In genomic region chr6:115908421-115908982, GRCm38 (mm10) we compare ENCODE assay signal across 13 mouse cellular contexts. TPM values are rescaled to one million over a fixed set of nuclear protein-coding genes. Genes with fewer than 3 reads are reported as not detected.
DNase-seq lines count a peak whose midpoint lies in the region; ATAC-seq and TF ChIP-seq lines count a peak whose summit lies in the region.
"Had no signal": no experiment of that assay in that cellular context is flagged by ENCODE, and none has a peak within 500 bp of the region (broad histone marks: within the 10 kb centered on the region; RNA-seq: fewer than 3 reads in every experiment).

No protein-coding gene starts in this region.

- H3K27me3 ChIP-seq in heart, embryonic 15.5 days, result no peaks in the 10 kb centered on the region
- H3K27me3 ChIP-seq in CH12.LX (replicated peaks), result no peaks in the 10 kb centered on the region
- H3K27me3 ChIP-seq in liver, embryonic 14.5 days (ENCODE audit: control insufficient read depth, insufficient read depth, low read length), result no peaks in the 10 kb centered on the region

- peak; percentile 64 to 86 for DNase-seq in adrenal gland, adult (ENCODE audit: inconsistent age in 2 of 2, low spot score in 1 of 2)
- DNase-seq in adrenal gland, postnatal 4 days (ENCODE audit: low spot score in 2 of 2), result no peak
- no peak for DNase-seq in heart, postnatal 10 days
- peak; percentile 45 for DNase-seq in CH12.LX (ENCODE audit: extremely low read depth)
- DNase-seq in liver, embryonic 14.5 days (ENCODE audit: low read depth in 3 of 3, low spot score in 3 of 3), result peak in 1 of 3 experiments; percentile 16
- DNase-seq in MN1 (ENCODE audit: low spot score), result no peak
- DNase-seq in right cerebral cortex, postnatal 10 days (ENCODE audit: low spot score in 2 of 2), result no peak
- DNase-seq: left cerebral cortex, postnatal 4 days had no signal

- in situ Hi-C loops in CH12.LX (cut with MboI; ENCODE audit: low pct_ligation_motif_present, low pct_unique_long_range_greater_than_20kb, low sequenced_read_pairs), result loop anchor here (5.0 kb wide), 1 partner anchor 34 kb away; the partner anchor contains the start of gene H1foo

- no peak for TF ChIP-seq CTCF in CH12.LX (conservative IDR thresholded peaks at IDR 0.05 in 1 of 2, IDR thresholded peaks at IDR 0.05 in 1 of 2; ENCODE audit: low read depth in 2 of 2, low read length in 2 of 2)
- no peak for TF ChIP-seq CTCF in liver, embryonic 14.5 days (IDR thresholded peaks at IDR 0.05; ENCODE audit: low read depth)

- no peak for TF ChIP-seq RAD21 in CH12.LX (IDR thresholded peaks at IDR 0.05; ENCODE audit: low read depth, low read length)

- no peak overlapping the region for H3K9ac ChIP-seq in heart, embryonic 15.5 days
- 0 out of 2 replicates have a peak overlapping the region, but pooled peaks have one; percentile 5 for H3K9ac ChIP-seq in CH12.LX (ENCODE audit: insufficient read depth, low read depth)
- H3K9ac ChIP-seq in liver, embryonic 14.5 days (replicated peaks), result no peak overlapping the region

- dilution Hi-C loops in CH12.LX (cut with MboI; ENCODE audit: extremely low pct_ligation_motif_present, extremely low pct_unique_long_range_greater_than_20kb, low sequenced_read_pairs), result no loop called here

- no peaks in the 10 kb centered on the region for H3K36me3 ChIP-seq in heart, embryonic 15.5 days
- peaks cover 2 to 15% of the 10 kb centered on the region in 2 experiments for H3K36me3 ChIP-seq in CH12.LX (replicated peaks in 1 of 2; ENCODE audit: control insufficient read depth in 1 of 2, insufficient read depth in 1 of 2, low read length in 1 of 2)
- no peaks in the 10 kb centered on the region for H3K36me3 ChIP-seq in liver, embryonic 14.5 days (replicated peaks; ENCODE audit: control insufficient read depth, insufficient read depth, low read depth)

- H3K4me3 ChIP-seq in heart, embryonic 15.5 days, result no peak overlapping the region
- no peak overlapping the region for H3K4me3 ChIP-seq in CH12.LX (replicated peaks in 1 of 3; ENCODE audit: low read depth in 2 of 3, low read length in 2 of 3, poor library complexity in 1 of 3)
- H3K4me3 ChIP-seq in liver, embryonic 14.5 days (ENCODE audit: insufficient read depth in 1 of 2, low read depth in 2 of 2, low read length in 2 of 2), result no peak overlapping the region
- H3K4me3 ChIP-seq: layer of hippocampus, adult 2 months had no signal

- no peaks in the 10 kb centered on the region for H3K79me2 ChIP-seq in CH12.LX (replicated peaks; ENCODE audit: control insufficient read depth, extremely low read depth, insufficient read depth, poor library complexity, severe bottlenecking)

- H3K4me2 ChIP-seq in heart, embryonic 15.5 days, result no peak overlapping the region
- peak overlapping the region; percentile 37; the same call in 1 of the 2 replicates for H3K4me2 ChIP-seq in CH12.LX (ENCODE audit: insufficient read depth, low read depth, poor library complexity, severe bottlenecking)
- no peak overlapping the region for H3K4me2 ChIP-seq in liver, embryonic 14.5 days (ENCODE audit: low read depth)

- H3K4me1 ChIP-seq in heart, embryonic 15.5 days (replicated peaks), result peaks cover 44% of the 10 kb centered on the region
- H3K4me1 ChIP-seq in CH12.LX (ENCODE audit: control insufficient read depth in 1 of 2, insufficient read depth in 2 of 2), result peaks cover 59 to 96% of the 10 kb centered on the region in 2 experiments
- peaks cover 9 to 20% of the 10 kb centered on the region in 2 experiments; a peak in 3 of 4 replicates for H3K4me1 ChIP-seq in liver, embryonic 14.5 days (replicated peaks; ENCODE audit: control insufficient read depth in 2 of 2, insufficient read depth in 2 of 2, low read length in 1 of 2)

- TF ChIP-seq POLR2A in CH12.LX (IDR thresholded peaks at IDR 0.05; ENCODE audit: low read depth, low read length), result peak; percentile 9

- WGBS in heart, embryonic 15.5 days, result 32% methylated on average over 6 of the region's 6 CpGs
- WGBS in liver, embryonic 14.5 days (ENCODE audit: insufficient replicate concordance), result 11% methylated on average over 6 of the region's 6 CpGs

- intact Hi-C loops in heart, postnatal 10 days (cut with DNase I), result no loop called here

- no peak for ATAC-seq in heart, embryonic 15.5 days (replicated peaks; ENCODE audit: insufficient number of reproducible peaks, insufficient read depth, low FRiP score, low read depth)
- ATAC-seq in liver, embryonic 14.5 days (ENCODE audit: insufficient read depth), result peak; percentile 27; the same call in 1 of the 2 replicates

- peak overlapping the region; percentile 41; the same call in 1 of the 2 replicates for H3K27ac ChIP-seq in heart, embryonic 15.5 days
- peak overlapping the region; percentile 88 for H3K27ac ChIP-seq in CH12.LX (ENCODE audit: insufficient read depth, low read depth)
- no peak overlapping the region for H3K27ac ChIP-seq in liver, embryonic 14.5 days
- H3K27ac ChIP-seq: layer of hippocampus, adult 2 months had no signal

- no peaks in the 10 kb centered on the region for H3K9me3 ChIP-seq in heart, embryonic 15.5 days (replicated peaks)
- H3K9me3 ChIP-seq in CH12.LX (replicated peaks; ENCODE audit: low read length), result no peaks in the 10 kb centered on the region
- H3K9me3 ChIP-seq in liver, embryonic 14.5 days (ENCODE audit: control insufficient read depth, low read length), result no peaks in the 10 kb centered on the region

- no peak for TF ChIP-seq EP300 in CH12.LX (IDR thresholded peaks at IDR 0.05; ENCODE audit: low read length)
- no peak for TF ChIP-seq EP300 in liver, embryonic 14.5 days (IDR thresholded peaks at IDR 0.05; ENCODE audit: low read depth)

TF ChIP-seq in CH12.LX, 34 proteins besides CTCF, POLR2A, EP300 and RAD21:
- TF ChIP-seq MAX (IDR thresholded peaks at IDR 0.05; ENCODE audit: low read length), result 0 out of 2 replicates have a peak, but pooled peaks have one; percentile 6
- no peak for TF ChIP-seq USF2 (conservative IDR thresholded peaks at IDR 0.05; ENCODE audit: low read depth, low read length)
- no peak for TF ChIP-seq POLR2AphosphoS2 (IDR thresholded peaks at IDR 0.05; ENCODE audit: low read depth, low read length)
- peak; percentile 38; the same call in 1 of the 2 replicates for TF ChIP-seq MXI1 (IDR thresholded peaks at IDR 0.05; ENCODE audit: low read depth, low read length)
- 0 out of 2 replicates have a peak, but pooled peaks have one; percentile 38 for TF ChIP-seq E2F4 (IDR thresholded peaks at IDR 0.05; ENCODE audit: insufficient replicate concordance, low read depth, low read length)
- peak; percentile 16; the same call in 1 of the 2 replicates for TF ChIP-seq ELF1 (IDR thresholded peaks at IDR 0.05; ENCODE audit: low read depth, low read length)

RNA-seq across cellular contexts. Expression of gene Rho, which starts 23.0 kb away (rescaled TPM):
- 1 to 10 TPM in 1 of 2 experiments, under 1 TPM in 1; 0.70 to 1.1 TPM for total RNA-seq in adrenal gland, postnatal 4 days (2021)
- polyA plus RNA-seq in heart, embryonic 15.5 days (2015; fragmentation: Nextera tagmentation; extraction: Ambion mirVana), result not detected in 2 replicates
- under 1 TPM; 0.07 to 0.20 TPM for total RNA-seq in heart, postnatal 10 days (2021)
- 0.04 and 0.17 TPM in 2 replicates for total RNA-seq in CH12.LX (2012; rRNA removed)
- total RNA-seq in CH12.LX (2014; rRNA removed), result 0.04 TPM in 1 of 2 replicates, not detected in the other
- not detected in 2 replicates for polyA plus RNA-seq in CH12.LX (2012; ENCODE audit: insufficient read length, low read depth)
- polyA plus RNA-seq in liver, embryonic 14.5 days (2012; rRNA removed), result 0.03 TPM in 2 replicates
- not detected in 2 replicates for polyA plus RNA-seq in liver, embryonic 14.5 days (2014; fragmentation: Nextera tagmentation; extraction: Ambion mirVana)
- total RNA-seq: common myeloid progenitor, adult 5-6 weeks had no signal
- polyA plus RNA-seq: heart, embryonic 14.5 days; intestine, embryonic 14.5 days had no signal

RNA-seq across cellular contexts. Expression of gene H1foo, which starts 36.2 kb away (rescaled TPM):
- total RNA-seq in adrenal gland, postnatal 4 days (2021), result not detected
- polyA plus RNA-seq in heart, embryonic 15.5 days (2015; fragmentation: Nextera tagmentation; extraction: Ambion mirVana), result not detected in 2 replicates
- total RNA-seq in heart, postnatal 10 days (2021), result not detected
- total RNA-seq in CH12.LX (2012; rRNA removed), result 0.89 and 1.3 TPM in 2 replicates
- total RNA-seq in CH12.LX (2014; rRNA removed), result 0.77 and 0.90 TPM in 2 replicates
- 1.0 and 1.4 TPM in 2 replicates for polyA plus RNA-seq in CH12.LX (2012; ENCODE audit: insufficient read length, low read depth)
- not detected in 2 replicates for polyA plus RNA-seq in liver, embryonic 14.5 days (2012; rRNA removed)
- polyA plus RNA-seq in liver, embryonic 14.5 days (2014; fragmentation: Nextera tagmentation; extraction: Ambion mirVana), result not detected in 2 replicates
- total RNA-seq: common myeloid progenitor, adult 5-6 weeks; layer of hippocampus, adult 2 months; left cerebral cortex, postnatal 4 days had no signal
- polyA plus RNA-seq: heart, embryonic 14.5 days; intestine, embryonic 14.5 days had no signal

RNA-seq across cellular contexts. Expression of gene Ift122, which starts 55.2 kb away (rescaled TPM):
- 10 to 100 TPM; 23.5 to 25.6 TPM for total RNA-seq in adrenal gland, postnatal 4 days (2021)
- polyA plus RNA-seq in heart, embryonic 15.5 days (2015; fragmentation: Nextera tagmentation; extraction: Ambion mirVana), result 18.4 and 24.2 TPM in 2 replicates
- 10 to 100 TPM; 22.4 to 22.9 TPM for total RNA-seq in heart, postnatal 10 days (2021)
- 8.8 and 14.1 TPM in 2 replicates for total RNA-seq in CH12.LX (2012; rRNA removed)
- total RNA-seq in CH12.LX (2014; rRNA removed), result 5.9 and 7.9 TPM in 2 replicates
- polyA plus RNA-seq in CH12.LX (2012; ENCODE audit: insufficient read length, low read depth), result 6.9 and 8.6 TPM in 2 replicates
- polyA plus RNA-seq in liver, embryonic 14.5 days (2012; rRNA removed), result 1.6 and 1.7 TPM in 2 replicates
- polyA plus RNA-seq in liver, embryonic 14.5 days (2014; fragmentation: Nextera tagmentation; extraction: Ambion mirVana), result 1.9 TPM in 2 replicates

RNA-seq across cellular contexts. Expression of gene Mbd4, which starts 55.3 kb away (rescaled TPM):
- 1 to 10 TPM; 7.5 to 8.1 TPM for total RNA-seq in adrenal gland, postnatal 4 days (2021)
- 9.2 and 11.3 TPM in 2 replicates for polyA plus RNA-seq in heart, embryonic 15.5 days (2015; fragmentation: Nextera tagmentation; extraction: Ambion mirVana)
- 1 to 10 TPM; 2.6 to 3.5 TPM for total RNA-seq in heart, postnatal 10 days (2021)
- total RNA-seq in CH12.LX (2012; rRNA removed) (6.8 and 7.3 TPM in 2 replicates), CH12.LX (2014; rRNA removed) (11.3 and 12.2 TPM in 2 replicates)
- 7.9 and 8.6 TPM in 2 replicates for polyA plus RNA-seq in CH12.LX (2012; ENCODE audit: insufficient read length, low read depth)
- polyA plus RNA-seq in liver, embryonic 14.5 days (2012; rRNA removed), result 3.8 and 6.4 TPM in 2 replicates
- polyA plus RNA-seq in liver, embryonic 14.5 days (2014; fragmentation: Nextera tagmentation; extraction: Ambion mirVana), result 5.8 and 9.3 TPM in 2 replicates

Comparison
In these comparisons a context has a peak if more than half of its experiments do, and no peak if none do; other contexts are left out.
1. DNase-seq: peak in adrenal gland, adult (2 of 2) and CH12.LX (single experiment); none in adrenal gland, postnatal 4 days (0 of 2), heart, postnatal 10 days (0 of 2), MN1 (single experiment) and right cerebral cortex, postnatal 10 days (0 of 2).